Mouse (Mus musculus) heart, postnatal 4 days (tissue): ENCODE data around the gene Gm49673. TPM values are rescaled to one million over a fixed set of nuclear protein-coding genes. Genes with fewer than 3 reads are reported as not detected.
"Not testable (repeated sequence)": the region's sequence is repeated elsewhere in the genome, so short reads cannot be mapped to it uniquely, and the experiment has no call there.

ENCODE experiments used
- DNase-seq: peaks from one replicate; pipeline ENCODE4 v3.0.0; 2021
- total RNA-seq, 2 experiments: library from RNA; stranded (reverse); gene quantifications; 2 replicates each; pipeline ENCODE4 v1.2.3; 2021

The Gm49673 gene
- total RNA-seq, 2 experiments from 2014 or later: 0.12 TPM; not detected in 1

DNA sequence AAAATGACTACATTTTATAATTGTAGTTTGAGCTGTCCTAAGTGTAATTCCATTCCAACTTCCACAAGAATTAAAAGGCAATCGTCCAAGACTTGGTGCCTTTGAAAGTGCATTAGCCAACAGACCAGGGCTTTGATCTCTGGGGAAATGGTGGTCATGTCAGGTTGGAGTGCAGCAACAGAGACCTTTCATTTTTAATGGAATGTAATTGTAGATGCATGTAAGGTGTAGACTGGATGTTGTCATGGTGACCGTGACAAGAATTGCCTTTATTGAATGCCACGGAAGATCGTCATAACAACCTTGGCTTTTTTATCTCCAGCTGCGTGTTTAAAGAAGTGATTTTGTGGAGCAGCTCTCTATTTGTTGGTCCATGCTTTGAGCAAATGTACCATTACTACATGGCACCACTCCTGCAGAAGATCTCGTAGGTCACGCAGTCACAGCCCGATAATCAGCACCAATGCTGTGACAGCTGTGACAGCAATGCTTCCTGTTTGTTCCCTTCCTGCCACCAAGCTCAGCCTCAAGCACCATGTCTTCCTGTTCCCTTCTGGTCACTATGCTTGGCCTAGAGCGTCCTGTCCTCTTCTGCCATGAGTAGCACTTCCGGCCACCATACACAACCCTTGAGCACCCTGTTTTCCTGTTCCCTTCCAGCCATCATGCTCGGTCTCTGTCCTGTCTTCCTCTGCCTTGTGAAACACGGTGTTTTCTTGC is 107.5 kb downstream of the Gm49673 start:
- not testable (repeated sequence) for DNase-seq

DNA sequence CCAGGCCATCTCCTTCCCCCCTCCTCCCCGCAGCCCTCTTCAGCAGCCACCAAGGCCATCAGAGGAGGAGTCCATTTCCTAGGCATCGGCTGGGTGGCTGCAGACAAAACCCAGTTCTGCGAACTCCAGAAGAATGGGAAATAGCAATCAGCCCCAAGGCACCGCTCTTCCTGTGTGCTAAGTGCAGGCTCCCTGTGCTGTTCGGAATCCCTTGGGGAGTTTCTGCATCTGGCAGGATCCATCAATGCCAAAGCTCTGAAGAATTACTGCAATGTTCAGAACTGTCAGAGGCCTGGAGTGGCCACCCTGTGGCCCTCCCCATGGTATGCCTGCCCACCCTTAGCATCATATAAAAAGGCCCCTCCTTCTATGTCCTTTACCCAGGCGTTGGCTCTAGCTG is 110.6 kb downstream of the Gm49673 start:
- DNase-seq: not testable (repeated sequence)

Other genes starting within 250 kb of the Gm49673 start
- gene Tagap, start 221.8 kb downstream of the Gm49673 start, total RNA-seq: 1 to 10 TPM; 1.9 to 2.5 TPM
- gene Rsph3a, start 202.2 kb downstream of the Gm49673 start, total RNA-seq: 10 to 100 TPM; 41.3 to 44.9 TPM
- gene Rnaset2a, start 309 bp upstream of the Gm49673 start, total RNA-seq: 10 to 100 TPM; 22.8 to 23.0 TPM
- 10 to 100 TPM; 16.0 to 21.0 TPM for gene Fgfr1op, start 17.7 kb upstream of the Gm49673 start, total RNA-seq
- gene Ccr6, start 88.3 kb upstream of the Gm49673 start, total RNA-seq: not detected
- gene Mpc1, start 135.1 kb upstream of the Gm49673 start, total RNA-seq: 100 to 1,000 TPM; 250 to 257 TPM
- gene Sft2d1, start 163.3 kb upstream of the Gm49673 start, total RNA-seq: 10 to 100 TPM; 28.6 to 31.6 TPM
- gene Prr18, start 189.7 kb upstream of the Gm49673 start, total RNA-seq: under 1 TPM; 0.17 to 0.18 TPM
- under 1 TPM; 0.48 to 0.56 TPM for gene T2, start 208.2 kb upstream of the Gm49673 start, total RNA-seq